ENCODE assay signal across 9 mouse cellular contexts in the genomic region with DNA sequence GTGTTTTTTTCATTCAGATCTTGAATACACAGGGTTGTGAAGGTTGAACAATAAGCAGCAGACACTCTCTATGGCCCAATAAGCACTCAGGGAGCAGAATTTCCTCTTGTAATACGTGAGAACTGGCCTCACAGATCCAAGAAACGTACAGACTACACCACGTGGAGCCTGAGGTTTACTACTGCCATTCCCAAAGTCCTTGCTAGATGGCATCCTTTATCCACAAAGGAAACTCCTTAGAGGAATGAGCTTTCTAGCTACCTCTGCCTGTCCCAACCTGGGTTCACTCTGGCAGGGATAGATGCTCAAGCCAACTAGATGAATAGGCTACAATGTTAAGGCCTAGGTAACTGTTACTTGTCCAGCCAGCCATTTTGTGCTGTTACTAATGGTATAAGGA. TPM values are rescaled to one million over a fixed set of nuclear protein-coding genes. Genes with fewer than 3 reads are reported as not detected.
A peak's percentile ranks its signal among the peaks of the same experiment; 100 is the strongest.
DNase-seq lines count a peak whose midpoint lies in the region; ATAC-seq lines count a peak whose summit lies in the region.
"Had no signal": no experiment of that assay in that cellular context is flagged by ENCODE, and none has a peak within 500 bp of the region (broad histone marks: within the 10 kb centered on the region; RNA-seq: fewer than 3 reads in every experiment).

No protein-coding gene starts in this region.

- H3K4me2 ChIP-seq in limb, embryonic 12.5 days, result no peak overlapping the region

- H3K27ac ChIP-seq in limb, embryonic 12.5 days, result no peak overlapping the region
- no peak overlapping the region for H3K27ac ChIP-seq in limb, embryonic 10.5 days

- ATAC-seq in limb, embryonic 12.5 days (ENCODE audit: insufficient number of reproducible peaks, insufficient read depth, low FRiP score, low TSS enrichment, low read depth), result peak; percentile 31; the same call in 1 of the 2 replicates
- ATAC-seq in megakaryocyte-erythroid progenitor cell, adult 5-6 weeks (replicated peaks; ENCODE audit: low FRiP score, low TSS enrichment, poor library complexity, severe bottlenecking), result no peak

- DNase-seq in adrenal gland, adult 2 months, result peak; percentile 53
- DNase-seq in adrenal gland, postnatal 25 days, result no peak
- no peak for DNase-seq in limb, embryonic 10.5 days (ENCODE audit: low spot score)
- peak; percentile 32 for DNase-seq in embryo, embryonic 9.5 days (ENCODE audit: extremely low spot score)
- DNase-seq in layer of hippocampus, postnatal 10 days (ENCODE audit: low spot score in 2 of 2), result peak; percentile 25 to 30
- DNase-seq in right cerebral cortex, postnatal 36 days (ENCODE audit: low spot score in 2 of 2), result peak; percentile 20 to 30

- 5% methylated on average over 3 of the region's 3 CpGs for WGBS in limb, embryonic 12.5 days
- 8% methylated on average over 3 of the region's 3 CpGs for WGBS in limb, embryonic 10.5 days

- no peaks in the 10 kb centered on the region for H3K4me1 ChIP-seq in limb, embryonic 12.5 days (replicated peaks)
- no peaks in the 10 kb centered on the region for H3K4me1 ChIP-seq in limb, embryonic 10.5 days

- H3K36me3 ChIP-seq in limb, embryonic 12.5 days, result no peaks in the 10 kb centered on the region
- H3K36me3 ChIP-seq in limb, embryonic 10.5 days, result no peaks in the 10 kb centered on the region

- H3K4me3 ChIP-seq in limb, embryonic 12.5 days (replicated peaks), result no peak overlapping the region
- no peak overlapping the region for H3K4me3 ChIP-seq in limb, embryonic 10.5 days
- H3K4me3 ChIP-seq: erythroblast, embryonic 14.5 days had no signal

- no peak overlapping the region for H3K9ac ChIP-seq in limb, embryonic 12.5 days (replicated peaks)

- no peaks in the 10 kb centered on the region for H3K9me3 ChIP-seq in limb, embryonic 12.5 days
- no peaks in the 10 kb centered on the region for H3K9me3 ChIP-seq in limb, embryonic 10.5 days (replicated peaks)

- H3K27me3 ChIP-seq in limb, embryonic 12.5 days, result no peaks in the 10 kb centered on the region
- H3K27me3 ChIP-seq in limb, embryonic 10.5 days (ENCODE audit: low read depth, poor library complexity, severe bottlenecking), result no peaks in the 10 kb centered on the region

RNA-seq across cellular contexts. Expression of gene Grk5, which starts 6.4 kb away (rescaled TPM):
- total RNA-seq in adrenal gland, adult 2 months (2021), result 10 to 100 TPM; 16.6 to 36.3 TPM
- 1.2 and 1.5 TPM in 2 replicates for polyA plus RNA-seq in adrenal gland, adult 2 months (2012; rRNA removed)
- 17.9 and 25.6 TPM in 2 replicates for total RNA-seq in adrenal gland, postnatal 25 days (2021)
- 0.99 and 1.4 TPM in 2 replicates for polyA plus RNA-seq in limb, embryonic 12.5 days (2016; fragmentation: Nextera tagmentation; extraction: Ambion mirVana)
- polyA plus RNA-seq in limb, embryonic 10.5 days (2016; fragmentation: Nextera tagmentation; extraction: Ambion mirVana), result 1.4 and 1.6 TPM in 2 replicates
- 10 to 100 TPM; 11.6 to 13.2 TPM for total RNA-seq in layer of hippocampus, postnatal 10 days (2021)
- 1.4 and 1.9 TPM in 2 replicates for total RNA-seq in megakaryocyte-erythroid progenitor cell, adult 5-6 weeks (2014; fragmentation: Nextera tagmentation)
- 2.1 and 4.0 TPM in 2 replicates for total RNA-seq in megakaryocyte-erythroid progenitor cell, adult 5-6 weeks (2017)

RNA-seq across cellular contexts. Expression of gene Prdx3, which starts 8.8 kb away (rescaled TPM):
- total RNA-seq in adrenal gland, adult 2 months (2021), result 100 to 1,000 TPM; 730 to 855 TPM
- 540 and 603 TPM in 2 replicates for polyA plus RNA-seq in adrenal gland, adult 2 months (2012; rRNA removed)
- total RNA-seq in adrenal gland, postnatal 25 days (2021), result 795 and 810 TPM in 2 replicates
- 79.2 and 85.2 TPM in 2 replicates for polyA plus RNA-seq in limb, embryonic 12.5 days (2016; fragmentation: Nextera tagmentation; extraction: Ambion mirVana)
- polyA plus RNA-seq in limb, embryonic 10.5 days (2016; fragmentation: Nextera tagmentation; extraction: Ambion mirVana), result 76.3 and 98.9 TPM in 2 replicates
- 10 to 100 TPM; 81.0 to 89.1 TPM for total RNA-seq in layer of hippocampus, postnatal 10 days (2021)
- 200 and 207 TPM in 2 replicates for total RNA-seq in megakaryocyte-erythroid progenitor cell, adult 5-6 weeks (2014; fragmentation: Nextera tagmentation)
- 228 and 245 TPM in 2 replicates for total RNA-seq in megakaryocyte-erythroid progenitor cell, adult 5-6 weeks (2017)

RNA-seq across cellular contexts. Expression of gene Sfxn4, which starts 21.9 kb away (rescaled TPM):
- total RNA-seq in adrenal gland, adult 2 months (2021), result 1 to 10 TPM; 4.9 to 6.1 TPM
- polyA plus RNA-seq in adrenal gland, adult 2 months (2012; rRNA removed), result 0.91 and 1.7 TPM in 2 replicates
- total RNA-seq in adrenal gland, postnatal 25 days (2021), result 7.6 and 8.8 TPM in 2 replicates
- 14.1 and 15.5 TPM in 2 replicates for polyA plus RNA-seq in limb, embryonic 12.5 days (2016; fragmentation: Nextera tagmentation; extraction: Ambion mirVana)
- polyA plus RNA-seq in limb, embryonic 10.5 days (2016; fragmentation: Nextera tagmentation; extraction: Ambion mirVana), result 8.3 and 12.8 TPM in 2 replicates
- total RNA-seq in layer of hippocampus, postnatal 10 days (2021), result 10 to 100 TPM; 11.3 to 12.1 TPM
- total RNA-seq in megakaryocyte-erythroid progenitor cell, adult 5-6 weeks (2014; fragmentation: Nextera tagmentation), result 2.4 and 3.2 TPM in 2 replicates
- 2.8 and 4.2 TPM in 2 replicates for total RNA-seq in megakaryocyte-erythroid progenitor cell, adult 5-6 weeks (2017)

Comparison
In these comparisons a context has a peak if more than half of its experiments do, and no peak if none do; other contexts are left out.
1. DNase-seq: peak in adrenal gland, adult 2 months (single experiment), embryo, embryonic 9.5 days (single experiment), layer of hippocampus, postnatal 10 days (2 of 2) and right cerebral cortex, postnatal 36 days (2 of 2); none in adrenal gland, postnatal 25 days (single experiment) and limb, embryonic 10.5 days (single experiment).